Mouse (Mus musculus) kidney, postnatal 36 days (tissue): ENCODE results near the gene Syn2.
"Not testable (repeated sequence)": the region's sequence is repeated elsewhere in the genome, so short reads cannot be mapped to it uniquely, and the experiment has no call there.

Experiments
- DNase-seq, 2 experiments: peaks; one replicate each; pipeline ENCODE4 v3.0.0; 2021 to 2022; ENCODE audit warnings: mixed read lengths in 2 of 2

Syn2 gene

GRCm38 (mm10) chr6:115178826-115179225 is 44.1 kb downstream of the Syn2 start:
- DNase-seq = peak; percentile 40 to 74

- DNase-seq = no peak
Measured at GRCm38 (mm10) chr6:115181094-115181493, 46.4 kb downstream of the Syn2 start.

GRCm38 (mm10) chr6:115191111-115191510 is 56.4 kb downstream of the Syn2 start:
- peak; percentile 37 to 73 for DNase-seq

- no peak for DNase-seq
Measured at GRCm38 (mm10) chr6:115200753-115201152, 66.1 kb downstream of the Syn2 start.

GRCm38 (mm10) chr6:115203029-115203428 is 68.3 kb downstream of the Syn2 start:
- DNase-seq = peak in 1 of 2 experiments; percentile 3

- DNase-seq = no peak
Measured at GRCm38 (mm10) chr6:115210187-115210586, 75.5 kb downstream of the Syn2 start.

GRCm38 (mm10) chr6:115210820-115211219 is 76.1 kb downstream of the Syn2 start:
- DNase-seq = no peak

- no peak for DNase-seq
Measured at GRCm38 (mm10) chr6:115212132-115212903, 77.6 kb downstream of the Syn2 start.

- peak in 1 of 2 experiments; percentile 6 for DNase-seq
Measured at GRCm38 (mm10) chr6:115213129-115213528, 78.4 kb downstream of the Syn2 start.

GRCm38 (mm10) chr6:115221215-115221641 is 86.5 kb downstream of the Syn2 start:
- DNase-seq = no peak

GRCm38 (mm10) chr6:115225519-115225918 is 90.8 kb downstream of the Syn2 start:
- DNase-seq = no peak

- no peak for DNase-seq
Measured at GRCm38 (mm10) chr6:115227043-115227442, 92.3 kb downstream of the Syn2 start, which contains the start of gene Gm17482. TSS of gene Gm17482 (plus strand) at chr6:115227343.

- DNase-seq = peak; percentile 74 to 89
Measured at GRCm38 (mm10) chr6:115227529-115227928, 92.8 kb downstream of the Syn2 start.

GRCm38 (mm10) chr6:115230557-115230956 is 95.9 kb downstream of the Syn2 start:
- no peak for DNase-seq

GRCm38 (mm10) chr6:115231836-115232235 is 97.1 kb downstream of the Syn2 start:
- DNase-seq = no peak

- no peak for DNase-seq
Measured at GRCm38 (mm10) chr6:115232562-115232961, 97.9 kb downstream of the Syn2 start.

- no peak for DNase-seq
Measured at GRCm38 (mm10) chr6:115238031-115239027, 103.6 kb downstream of the Syn2 start.

- no peak for DNase-seq
Measured at GRCm38 (mm10) chr6:115239335-115239734, 104.6 kb downstream of the Syn2 start.

- not testable (repeated sequence) for DNase-seq
Measured at GRCm38 (mm10) chr6:115240431-115240830, 105.7 kb downstream of the Syn2 start.

- no peak for DNase-seq
Measured at GRCm38 (mm10) chr6:115241131-115241699, 106.5 kb downstream of the Syn2 start.

- no peak for DNase-seq
Measured at GRCm38 (mm10) chr6:115241939-115242338, 107.2 kb downstream of the Syn2 start.

GRCm38 (mm10) chr6:115244222-115244621 is 109.5 kb downstream of the Syn2 start:
- DNase-seq = no peak

GRCm38 (mm10) chr6:115245500-115246058 is 110.9 kb downstream of the Syn2 start:
- no peak for DNase-seq
